ENCODE assay signal across 19 mouse cellular contexts in the genomic region with DNA sequence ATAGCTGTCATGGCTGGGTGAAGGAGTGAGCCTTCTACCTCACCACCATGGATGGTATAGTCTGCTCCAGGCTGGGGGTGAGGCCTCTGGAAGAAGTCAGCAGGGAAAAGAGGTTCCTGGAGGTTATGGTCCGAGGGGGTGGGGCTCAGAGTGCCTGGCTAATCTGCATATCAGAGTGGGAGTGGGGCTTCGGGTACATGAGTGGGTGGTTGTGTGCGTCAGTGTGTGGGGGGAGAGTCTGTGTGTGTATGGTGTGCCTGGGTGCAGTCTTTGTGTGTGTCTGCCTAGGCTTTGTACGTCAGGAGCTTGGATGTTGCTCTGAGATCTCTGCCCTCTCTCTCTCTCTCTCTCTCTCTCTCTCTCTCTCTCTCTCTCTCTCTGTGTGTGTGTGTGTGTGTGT. TPM values are rescaled to one million over a fixed set of nuclear protein-coding genes. Genes with fewer than 3 reads are reported as not detected.
"Had no signal": no experiment of that assay in that cellular context is flagged by ENCODE, and none has a peak within 500 bp of the region (broad histone marks: within the 10 kb centered on the region; RNA-seq: fewer than 3 reads in every experiment).

No protein-coding gene starts in this region.

- H3K4me3 ChIP-seq: kidney, embryonic 15.5 days; left cerebral cortex, adult 2 months; limb, embryonic 13.5 days; midbrain, embryonic 12.5 days had no signal

- DNase-seq: kidney, adult 2 months; lung, adult 18-20 months; right cerebral cortex, postnatal 4 days; spleen, adult 18-20 months; thymus, adult 2 months; thymus, postnatal 25 days had no signal

- H3K27ac ChIP-seq: kidney, embryonic 15.5 days; left cerebral cortex, adult 2 months; limb, embryonic 13.5 days; liver, embryonic 14.5 days; midbrain, embryonic 12.5 days had no signal

RNA-seq across cellular contexts. Expression of a gene that starts 5.7 kb away (rescaled TPM):
- total RNA-seq: liver, adult 2 months had no signal

RNA-seq across cellular contexts. Expression of a gene that starts 49.9 kb away (rescaled TPM):
- total RNA-seq: liver, adult 2 months; megakaryocyte-erythroid progenitor cell, adult 5-6 weeks had no signal
- polyA plus RNA-seq: intestine, embryonic 16.5 days; kidney, adult 2 months; kidney, embryonic 15.5 days; large intestine, adult 2 months; liver, adult 2 months; lung, embryonic 16.5 days; midbrain, embryonic 12.5 days; midbrain, embryonic 16.5 days; neural tube, embryonic 14.5 days; stomach, embryonic 14.5 days had no signal
